Mouse (Mus musculus) E14TG2a.4 (cell line): Measurements from ENCODE around the gene Pdgfd.

Experiments used
- CTCF ChIP-seq: conservative IDR thresholded peaks from 2 replicates; pipeline ENCODE4 v1.5.1; 2014; ENCODE audit warnings: low read length
- NANOG ChIP-seq: IDR thresholded peaks from 2 replicates; pipeline ENCODE4 v1.6.1; 2014; ENCODE audit warnings: borderline replicate concordance, low read length, mixed read lengths

DNA sequence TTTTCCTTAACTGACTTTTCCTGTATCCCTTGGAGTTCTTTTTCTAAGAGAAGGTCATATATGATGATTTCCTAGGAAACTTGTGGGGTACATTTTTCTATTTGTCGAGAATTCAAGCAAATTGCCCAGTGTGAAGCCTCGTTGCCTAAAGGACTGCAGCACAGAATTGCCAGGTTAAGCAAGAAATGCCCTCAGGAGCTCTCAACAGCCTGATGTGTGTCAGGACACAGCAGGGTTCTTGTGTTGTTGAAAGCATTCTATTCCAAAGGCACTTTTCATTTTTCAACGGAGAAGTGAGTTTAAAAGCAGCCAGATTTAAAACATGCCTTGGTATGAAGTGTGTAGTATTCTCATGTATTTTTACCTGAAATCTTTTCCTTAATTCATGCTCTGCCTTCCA is 19.6 kb downstream of the Pdgfd start:
- TF ChIP-seq CTCF = no peak
- TF ChIP-seq NANOG = no peak
